Mouse (Mus musculus): ENCODE measurements at regions not wholly inside any gene's neighbourhood (a gene's known extent, or its start where the extent isn't known, plus 50 kb on each side); places are given as distances from the start of the nearest gene placed in this dataset.

DNA sequence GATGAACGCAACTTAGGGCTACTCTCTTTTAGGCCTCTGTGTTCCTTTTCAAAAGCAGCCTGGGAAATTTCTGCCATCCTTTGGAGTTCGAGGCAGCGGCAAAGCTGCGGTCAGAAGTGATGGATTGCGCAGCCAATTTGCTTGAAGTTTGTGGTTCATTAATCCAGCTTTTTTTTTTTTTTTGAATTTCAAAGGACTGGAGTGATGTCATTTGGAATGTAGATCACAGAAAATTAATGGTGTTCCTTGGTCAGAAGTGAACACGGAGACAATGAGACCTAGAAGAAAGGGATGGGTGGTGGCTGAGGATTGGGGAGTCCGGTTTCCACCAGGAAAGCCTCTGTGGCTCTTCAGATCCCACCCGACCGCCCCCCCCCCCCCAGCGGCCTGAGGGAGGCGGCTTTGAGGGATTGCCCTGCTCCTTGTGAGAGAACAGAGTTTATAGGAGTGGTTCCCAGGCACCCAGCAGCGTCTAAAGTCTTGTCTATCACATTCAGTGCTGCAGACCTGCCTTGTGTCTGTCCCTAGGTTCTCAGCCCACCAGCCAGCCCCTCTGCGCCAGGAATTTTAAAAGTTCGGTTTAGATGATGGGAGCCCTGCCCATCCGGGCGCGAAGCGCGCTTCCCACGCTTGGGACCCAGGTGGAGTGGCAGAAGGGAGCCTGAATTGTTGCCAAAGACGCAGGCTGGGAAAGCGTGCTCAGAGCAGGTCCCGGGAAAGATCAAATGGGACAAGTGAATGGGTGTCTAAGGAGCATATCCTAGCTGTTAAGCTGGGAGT, 135.1 kb downstream of the Klhl25 start:
- TF ChIP-seq GATA1 (IDR thresholded peaks at IDR 0.05; ENCODE audit: borderline replicate concordance, low read length), result no peak
- no peak for TF ChIP-seq FLI1 (IDR thresholded peaks at IDR 0.05; ENCODE audit: low read length)
- H3K36me3 ChIP-seq (replicated peaks; ENCODE audit: low read length), result no peaks in the 10 kb centered on the region
- no peaks in the 10 kb centered on the region for H3K4me1 ChIP-seq
- peaks cover 6% of the 10 kb centered on the region for H3K27me3 ChIP-seq (replicated peaks)
- H3K9me3 ChIP-seq, result no peaks in the 10 kb centered on the region
- no peak overlapping the region for H3K4me3 ChIP-seq (replicated peaks)

GRCm38 (mm10) chr7:75983809-75984171, 135.7 kb downstream of the Klhl25 start:
- H3K4me1 ChIP-seq, result no peaks in the 10 kb centered on the region
- H3K9me3 ChIP-seq, result no peaks in the 10 kb centered on the region
- no peaks in the 10 kb centered on the region for H3K36me3 ChIP-seq (replicated peaks; ENCODE audit: low read length)
- H3K4me3 ChIP-seq (replicated peaks), result no peak overlapping the region
- H3K27me3 ChIP-seq (replicated peaks), result peaks cover 6% of the 10 kb centered on the region
- TF ChIP-seq FLI1 (IDR thresholded peaks at IDR 0.05; ENCODE audit: low read length), result no peak
- TF ChIP-seq GATA1 (IDR thresholded peaks at IDR 0.05; ENCODE audit: borderline replicate concordance, low read length), result no peak

GRCm38 (mm10) chr7:75998853-75999252, 150.7 kb downstream of the Klhl25 start:
- Histone ChIP-seq H3K9me3 (no peaks in the 10 kb centered on the region), H3K4me1 (no peaks in the 10 kb centered on the region), H3K27me3 (replicated peaks) (no peaks in the 10 kb centered on the region), H3K36me3 (replicated peaks; ENCODE audit: low read length) (no peaks in the 10 kb centered on the region), H3K4me3 (replicated peaks) (no peak overlapping the region)
- no peak for TF ChIP-seq FLI1 (IDR thresholded peaks at IDR 0.05; ENCODE audit: low read length)
- TF ChIP-seq GATA1 (IDR thresholded peaks at IDR 0.05; ENCODE audit: borderline replicate concordance, low read length), result no peak

DNA sequence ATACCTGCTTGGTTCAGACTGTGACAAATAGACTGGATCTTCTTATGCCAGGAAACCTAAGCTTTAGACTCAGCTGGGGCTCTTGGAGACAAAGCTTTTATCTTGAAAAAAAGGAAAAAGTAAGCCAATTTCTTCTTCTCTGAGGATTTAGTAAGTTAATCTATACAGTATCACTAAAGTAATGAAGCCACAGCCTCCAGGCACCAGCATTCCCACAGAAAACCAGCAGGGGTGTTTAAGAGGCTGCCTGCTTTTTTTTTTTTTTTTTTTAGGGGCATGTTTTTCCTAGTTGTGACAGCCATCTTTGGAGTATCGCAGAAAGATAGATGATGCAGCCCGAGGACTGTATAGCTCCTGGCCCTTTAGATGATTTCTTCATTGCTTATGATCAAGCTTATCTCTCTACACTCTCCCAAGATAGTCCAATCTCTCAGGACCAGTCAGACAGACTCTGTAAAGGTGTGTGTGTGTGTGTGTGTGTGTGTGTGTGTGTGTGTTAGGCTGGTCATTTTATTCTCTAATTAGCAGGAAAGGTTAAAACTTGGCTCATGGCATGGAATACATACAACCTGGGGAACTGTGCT, 151.3 kb downstream of the Klhl25 start:
- Histone ChIP-seq H3K4me1 (no peaks in the 10 kb centered on the region), H3K27me3 (replicated peaks) (no peaks in the 10 kb centered on the region), H3K4me3 (replicated peaks) (no peak overlapping the region), H3K9me3 (no peaks in the 10 kb centered on the region), H3K36me3 (replicated peaks; ENCODE audit: low read length) (no peaks in the 10 kb centered on the region)
- TF ChIP-seq FLI1 (IDR thresholded peaks at IDR 0.05; ENCODE audit: low read length), result no peak
- no peak for TF ChIP-seq GATA1 (IDR thresholded peaks at IDR 0.05; ENCODE audit: borderline replicate concordance, low read length)

- Histone ChIP-seq H3K4me3 (replicated peaks) (no peak overlapping the region), H3K4me1 (no peaks in the 10 kb centered on the region), H3K36me3 (replicated peaks; ENCODE audit: low read length) (no peaks in the 10 kb centered on the region), H3K27me3 (replicated peaks) (no peaks in the 10 kb centered on the region), H3K9me3 (no peaks in the 10 kb centered on the region)
- TF ChIP-seq FLI1 (IDR thresholded peaks at IDR 0.05; ENCODE audit: low read length) (no peak), GATA1 (IDR thresholded peaks at IDR 0.05; ENCODE audit: borderline replicate concordance, low read length) (no peak)
Measured at GRCm38 (mm10) chr7:76001012-76001411, 152.9 kb downstream of the Klhl25 start.

GRCm38 (mm10) chr7:76008226-76008625, 160.1 kb downstream of the Klhl25 start:
- no peaks in the 10 kb centered on the region for H3K4me1 ChIP-seq
- H3K36me3 ChIP-seq (replicated peaks; ENCODE audit: low read length), result no peaks in the 10 kb centered on the region

DNA sequence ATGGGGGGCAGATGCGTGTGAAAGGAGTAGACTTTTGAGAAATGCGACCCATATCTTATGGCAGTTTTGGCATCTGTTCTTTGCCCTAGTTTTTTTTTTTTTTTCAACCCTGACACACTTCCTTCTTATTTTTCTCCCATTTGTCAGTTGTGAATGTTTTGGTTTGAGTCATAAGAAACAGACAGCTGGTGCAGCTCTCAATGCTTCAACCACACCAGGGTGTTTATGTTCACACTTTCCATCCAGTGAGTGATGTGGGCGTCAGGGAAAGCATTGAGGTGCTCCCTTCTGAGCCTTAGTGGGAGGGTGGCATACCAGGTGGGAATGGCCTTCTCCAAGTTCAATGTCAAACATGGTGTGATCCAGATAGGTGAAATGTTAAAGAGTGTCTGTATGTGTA, 181.9 kb upstream of the Agbl1 start:
- Histone ChIP-seq H3K9me3 (no peaks in the 10 kb centered on the region), H3K4me3 (replicated peaks) (no peak overlapping the region), H3K36me3 (replicated peaks; ENCODE audit: low read length) (no peaks in the 10 kb centered on the region), H3K27me3 (replicated peaks) (no peaks in the 10 kb centered on the region), H3K4me1 (peaks cover 3% of the 10 kb centered on the region; the same call in 1 of the 2 replicates)
- TF ChIP-seq GATA1 (IDR thresholded peaks at IDR 0.05; ENCODE audit: borderline replicate concordance, low read length), result no peak
- no peak for TF ChIP-seq FLI1 (IDR thresholded peaks at IDR 0.05; ENCODE audit: low read length)

More at GRCm38 (mm10) chr7:76008226-76008625, 160.1 kb downstream of the Klhl25 start:
- Histone ChIP-seq H3K27me3 (replicated peaks) (no peaks in the 10 kb centered on the region), H3K4me3 (replicated peaks) (no peak overlapping the region), H3K9me3 (no peaks in the 10 kb centered on the region)
- TF ChIP-seq FLI1 (IDR thresholded peaks at IDR 0.05; ENCODE audit: low read length) (no peak), GATA1 (IDR thresholded peaks at IDR 0.05; ENCODE audit: borderline replicate concordance, low read length) (no peak)

DNA sequence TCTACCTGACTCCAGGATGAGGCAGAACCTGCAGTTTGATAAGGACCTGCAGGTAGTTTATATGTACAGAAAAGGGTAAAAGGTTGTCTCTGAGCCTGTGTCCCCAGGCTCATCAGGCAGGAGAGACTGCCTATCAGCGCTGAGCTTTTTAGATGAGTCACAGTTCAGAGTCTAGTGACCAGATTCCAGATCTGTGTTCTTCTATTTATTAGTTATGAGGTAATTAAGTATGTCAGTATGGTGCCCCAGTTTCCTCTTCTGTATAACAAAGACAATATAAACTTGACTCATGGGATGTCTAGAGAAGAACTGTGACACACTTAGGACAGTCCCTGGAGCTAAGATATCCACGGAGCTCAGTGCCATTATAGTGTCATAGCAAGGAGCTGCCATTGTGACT, 180.3 kb upstream of the Agbl1 start:
- no peak overlapping the region for H3K4me3 ChIP-seq (replicated peaks)
- no peaks in the 10 kb centered on the region for H3K9me3 ChIP-seq
- no peaks in the 10 kb centered on the region for H3K36me3 ChIP-seq (replicated peaks; ENCODE audit: low read length)
- H3K4me1 ChIP-seq, result peaks cover 3% of the 10 kb centered on the region; the same call in 1 of the 2 replicates
- H3K27me3 ChIP-seq (replicated peaks), result no peaks in the 10 kb centered on the region
- TF ChIP-seq FLI1 (IDR thresholded peaks at IDR 0.05; ENCODE audit: low read length) (no peak), GATA1 (IDR thresholded peaks at IDR 0.05; ENCODE audit: borderline replicate concordance, low read length) (no peak)

GRCm38 (mm10) chr7:76053843-76054242, 175.8 kb upstream of the Agbl1 start:
- peaks cover 3% of the 10 kb centered on the region; the same call in 1 of the 2 replicates for H3K4me1 ChIP-seq

GRCm38 (mm10) chr7:76099149-76099548, 130.5 kb upstream of the Agbl1 start:
- peak overlapping the region; percentile 44 for H3K4me3 ChIP-seq (replicated peaks)
- H3K36me3 ChIP-seq (replicated peaks; ENCODE audit: low read length), result no peaks in the 10 kb centered on the region
- TF ChIP-seq GATA1 (IDR thresholded peaks at IDR 0.05; ENCODE audit: borderline replicate concordance, low read length), result no peak; the same call in 2 of the 3 replicates
- no peak for TF ChIP-seq FLI1 (IDR thresholded peaks at IDR 0.05; ENCODE audit: low read length)
- H3K9me3 ChIP-seq, result no peaks in the 10 kb centered on the region
- peaks cover 51% of the 10 kb centered on the region for H3K4me1 ChIP-seq
- no peaks in the 10 kb centered on the region for H3K27me3 ChIP-seq (replicated peaks)

More at GRCm38 (mm10) chr7:76053843-76054242, 175.8 kb upstream of the Agbl1 start:
- H3K9me3 ChIP-seq, result no peaks in the 10 kb centered on the region
- no peak overlapping the region for H3K4me3 ChIP-seq (replicated peaks)
- H3K36me3 ChIP-seq (replicated peaks; ENCODE audit: low read length), result no peaks in the 10 kb centered on the region
- TF ChIP-seq FLI1 (IDR thresholded peaks at IDR 0.05; ENCODE audit: low read length) (no peak), GATA1 (IDR thresholded peaks at IDR 0.05; ENCODE audit: borderline replicate concordance, low read length) (no peak)
- H3K27me3 ChIP-seq (replicated peaks), result no peaks in the 10 kb centered on the region

Measured in megakaryocyte, embryonic 14.5 days (primary cell).